Mouse (Mus musculus): ENCODE results near the gene Pdgfb. TPM values are rescaled to one million over a fixed set of nuclear protein-coding genes. Genes with fewer than 3 reads are reported as not detected.

Pdgfb gene
- total and polyA plus RNA-seq, 2 experiments from 2014 or later: 9.5 to 31.0 TPM

GRCm38 (mm10) chr15:80058151-80058550 is 43.4 kb upstream of the Pdgfb start:
- Histone ChIP-seq H3K27ac (no peak overlapping the region), H3K4me3 (ENCODE audit: low read length) (no peak overlapping the region), H3K27me3 (ENCODE audit: insufficient read depth, low read length) (no peaks in the 10 kb centered on the region), H3K4me1 (ENCODE audit: insufficient read depth, low read length) (no peaks in the 10 kb centered on the region), H3K36me3 (ENCODE audit: insufficient read depth, low read length) (no peaks in the 10 kb centered on the region), H3K4me2 (ENCODE audit: low read depth, low read length) (no peak overlapping the region), H3K9ac (replicated peaks; ENCODE audit: low read length) (no peak overlapping the region), H3K9me3 (ENCODE audit: low read length) (no peaks in the 10 kb centered on the region)
- ATAC-seq (no peak), DNase-seq (ENCODE audit: low spot score) (no peak)
- WGBS: 89% methylated on average over 7 of the region's 7 CpGs
- TF ChIP-seq CTCF (IDR thresholded peaks at IDR 0.05; ENCODE audit: low read depth): no peak

GRCm38 (mm10) chr15:80054034-80054710 is 39.4 kb upstream of the Pdgfb start:
- H3K27me3 ChIP-seq (ENCODE audit: insufficient read depth, low read length): no peaks in the 10 kb centered on the region
- H3K4me1 ChIP-seq (ENCODE audit: insufficient read depth, low read length): no peaks in the 10 kb centered on the region
- H3K4me2 ChIP-seq (ENCODE audit: low read depth, low read length): no peak overlapping the region
- no peaks in the 10 kb centered on the region for H3K9me3 ChIP-seq (ENCODE audit: low read length)
- DNase-seq (ENCODE audit: low spot score) (no peak), ATAC-seq (no peak; the same call in 1 of the 2 replicates)
- H3K27ac ChIP-seq: no peak overlapping the region
- H3K36me3 ChIP-seq (ENCODE audit: insufficient read depth, low read length): no peaks in the 10 kb centered on the region
- no peak overlapping the region for H3K9ac ChIP-seq (replicated peaks; ENCODE audit: low read length)
- 82% methylated on average over 7 of the region's 7 CpGs for WGBS
- no peak for TF ChIP-seq CTCF (IDR thresholded peaks at IDR 0.05; ENCODE audit: low read depth)
- H3K4me3 ChIP-seq (ENCODE audit: low read length): no peak overlapping the region

- no peak for TF ChIP-seq CTCF (IDR thresholded peaks at IDR 0.05; ENCODE audit: low read depth)
- no peaks in the 10 kb centered on the region for H3K36me3 ChIP-seq (ENCODE audit: insufficient read depth, low read length)
- no peaks in the 10 kb centered on the region for H3K4me1 ChIP-seq (ENCODE audit: insufficient read depth, low read length)
- WGBS: 52% methylated on average over 8 of the region's 8 CpGs
- no peaks in the 10 kb centered on the region for H3K27me3 ChIP-seq (ENCODE audit: insufficient read depth, low read length)
- no peak overlapping the region for H3K4me3 ChIP-seq (ENCODE audit: low read length)
- H3K27ac ChIP-seq: no peak overlapping the region
- H3K4me2 ChIP-seq (ENCODE audit: low read depth, low read length): no peak overlapping the region
- no peak for DNase-seq (ENCODE audit: low spot score)
- no peak overlapping the region for H3K9ac ChIP-seq (replicated peaks; ENCODE audit: low read length)
- no peak for ATAC-seq
- no peaks in the 10 kb centered on the region for H3K9me3 ChIP-seq (ENCODE audit: low read length)
Measured at GRCm38 (mm10) chr15:80053381-80054033, 38.7 kb upstream of the Pdgfb start.

- Histone ChIP-seq H3K27me3 (ENCODE audit: insufficient read depth, low read length) (no peaks in the 10 kb centered on the region), H3K4me2 (ENCODE audit: low read depth, low read length) (no peak overlapping the region), H3K36me3 (ENCODE audit: insufficient read depth, low read length) (no peaks in the 10 kb centered on the region), H3K4me1 (ENCODE audit: insufficient read depth, low read length) (no peaks in the 10 kb centered on the region), H3K4me3 (ENCODE audit: low read length) (no peak overlapping the region), H3K9me3 (ENCODE audit: low read length) (no peaks in the 10 kb centered on the region), H3K27ac (no peak overlapping the region), H3K9ac (replicated peaks; ENCODE audit: low read length) (no peak overlapping the region)
- DNase-seq (ENCODE audit: low spot score) (no peak), ATAC-seq (no peak)
- no peak for TF ChIP-seq CTCF (IDR thresholded peaks at IDR 0.05; ENCODE audit: low read depth)
- 86% methylated on average over 9 of the region's 9 CpGs for WGBS
Measured at GRCm38 (mm10) chr15:80051782-80052181, 37.0 kb upstream of the Pdgfb start.

GRCm38 (mm10) chr15:80051092-80051761 is 36.5 kb upstream of the Pdgfb start:
- Histone ChIP-seq H3K9me3 (ENCODE audit: low read length) (no peaks in the 10 kb centered on the region), H3K4me3 (ENCODE audit: low read length) (no peak overlapping the region), H3K36me3 (ENCODE audit: insufficient read depth, low read length) (no peaks in the 10 kb centered on the region), H3K9ac (replicated peaks; ENCODE audit: low read length) (no peak overlapping the region), H3K4me2 (ENCODE audit: low read depth, low read length) (no peak overlapping the region), H3K27ac (no peak overlapping the region), H3K4me1 (ENCODE audit: insufficient read depth, low read length) (no peaks in the 10 kb centered on the region), H3K27me3 (ENCODE audit: insufficient read depth, low read length) (no peaks in the 10 kb centered on the region)
- ATAC-seq (no peak), DNase-seq (ENCODE audit: low spot score) (no peak)
- 72% methylated on average over 19 of the region's 19 CpGs for WGBS
- no peak for TF ChIP-seq CTCF (IDR thresholded peaks at IDR 0.05; ENCODE audit: low read depth)

GRCm38 (mm10) chr15:80050093-80050492 is 35.3 kb upstream of the Pdgfb start:
- Histone ChIP-seq H3K4me1 (ENCODE audit: insufficient read depth, low read length) (no peaks in the 10 kb centered on the region), H3K9me3 (ENCODE audit: low read length) (no peaks in the 10 kb centered on the region), H3K4me3 (ENCODE audit: low read length) (no peak overlapping the region), H3K27ac (no peak overlapping the region), H3K27me3 (ENCODE audit: insufficient read depth, low read length) (no peaks in the 10 kb centered on the region), H3K4me2 (ENCODE audit: low read depth, low read length) (no peak overlapping the region), H3K36me3 (ENCODE audit: insufficient read depth, low read length) (no peaks in the 10 kb centered on the region), H3K9ac (replicated peaks; ENCODE audit: low read length) (no peak overlapping the region)
- DNase-seq (ENCODE audit: low spot score) (no peak), ATAC-seq (no peak)
- WGBS: 77% methylated on average over 4 of the region's 4 CpGs
- no peak for TF ChIP-seq CTCF (IDR thresholded peaks at IDR 0.05; ENCODE audit: low read depth)
